Mouse (Mus musculus) adrenal gland, postnatal 36 days (tissue): Measurements from ENCODE around the gene Gm5148. TPM values are rescaled to one million over a fixed set of nuclear protein-coding genes. Genes with fewer than 3 reads are reported as not detected.

Experiments used
- DNase-seq, 2 experiments: peaks; one replicate each; pipeline ENCODE4 v3.0.0; 2021; ENCODE audit warnings: mixed read lengths in 1 of 2
- total RNA-seq, 2 experiments: library from RNA; stranded (reverse); gene quantifications; 2 replicates each; pipeline ENCODE4 v1.2.3; 2021

Gene Gm5148
- total RNA-seq, 2 experiments from 2014 or later, result 0.36 TPM; not detected in 1

DNA sequence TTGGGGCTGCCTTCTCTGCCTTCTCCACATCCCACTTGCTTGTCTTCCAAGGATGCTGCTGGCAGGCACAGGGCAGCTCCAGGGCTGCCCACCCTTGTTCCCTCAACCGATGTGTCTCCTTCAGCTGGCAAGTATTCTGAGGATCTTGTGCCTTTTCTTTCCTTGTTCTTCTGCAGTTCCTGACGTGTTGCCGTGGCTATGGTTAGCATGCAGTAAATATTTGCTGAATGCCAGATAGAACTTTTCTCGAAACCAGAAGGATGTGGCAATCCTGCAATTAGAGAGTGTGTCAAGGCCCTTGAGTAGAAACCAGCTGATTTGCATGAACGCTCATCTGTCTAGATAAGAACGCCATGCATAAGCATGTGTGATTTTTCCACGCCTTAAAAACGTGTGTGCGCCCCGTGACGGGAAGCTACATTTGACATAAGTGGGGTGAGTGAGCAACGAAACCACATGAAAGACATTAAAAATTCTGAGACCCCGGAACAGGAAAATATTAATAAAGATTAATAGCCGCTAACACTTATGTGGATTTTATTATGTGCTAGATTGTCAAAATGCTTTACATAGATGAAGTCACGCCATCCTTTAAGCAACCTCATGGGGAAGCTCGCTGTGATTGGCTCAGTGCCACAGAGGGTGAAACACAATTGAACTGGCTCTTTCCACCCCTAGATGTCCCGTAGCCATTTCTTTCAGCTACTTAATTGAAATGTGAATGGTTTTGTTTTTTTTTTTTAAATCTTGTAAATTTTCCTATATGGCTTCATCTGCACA, 14.1 kb upstream of the Gm5148 start:
- no peak for DNase-seq

DNA sequence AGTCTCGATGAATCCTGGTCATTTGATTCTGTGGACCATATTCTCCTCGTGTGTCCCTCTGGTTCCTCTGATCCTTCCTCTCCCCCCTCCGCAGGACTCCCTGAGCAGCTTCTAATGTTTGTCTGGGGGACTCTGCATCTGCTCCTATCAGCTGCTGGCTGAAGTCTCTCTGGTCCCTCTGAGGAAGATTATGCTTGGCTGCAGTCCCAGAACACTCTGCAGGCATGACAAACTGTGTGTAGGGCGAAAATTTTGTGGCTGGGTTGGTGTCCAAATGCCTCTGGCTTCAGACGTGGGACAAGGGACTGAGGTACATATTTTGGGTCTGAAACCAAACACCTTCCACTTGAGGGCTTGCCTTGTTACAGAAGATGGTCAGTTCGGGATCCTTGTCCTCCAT, 13.1 kb upstream of the Gm5148 start:
- DNase-seq, result peak; percentile 52 to 78

DNA sequence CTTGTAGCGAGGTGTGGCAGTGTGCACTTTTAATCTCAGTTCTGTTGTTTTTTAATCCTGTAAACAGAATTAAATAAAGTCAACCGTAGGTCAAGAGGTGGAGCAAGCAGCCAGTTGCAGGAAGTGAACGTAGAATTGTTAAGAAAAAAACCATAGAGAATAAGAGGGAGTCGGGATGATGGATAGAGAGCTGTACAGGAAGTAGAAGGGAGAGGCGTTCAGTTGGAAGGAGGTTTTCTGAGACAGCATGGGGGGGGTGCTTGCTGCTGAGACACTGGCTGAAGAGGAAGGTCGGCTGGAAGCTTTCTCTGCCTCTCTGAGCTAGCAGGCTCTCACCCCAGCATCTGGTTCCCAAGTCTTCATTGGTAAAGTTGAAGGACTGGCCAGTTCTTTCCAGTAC, 10.9 kb upstream of the Gm5148 start:
- DNase-seq, result no peak

DNA sequence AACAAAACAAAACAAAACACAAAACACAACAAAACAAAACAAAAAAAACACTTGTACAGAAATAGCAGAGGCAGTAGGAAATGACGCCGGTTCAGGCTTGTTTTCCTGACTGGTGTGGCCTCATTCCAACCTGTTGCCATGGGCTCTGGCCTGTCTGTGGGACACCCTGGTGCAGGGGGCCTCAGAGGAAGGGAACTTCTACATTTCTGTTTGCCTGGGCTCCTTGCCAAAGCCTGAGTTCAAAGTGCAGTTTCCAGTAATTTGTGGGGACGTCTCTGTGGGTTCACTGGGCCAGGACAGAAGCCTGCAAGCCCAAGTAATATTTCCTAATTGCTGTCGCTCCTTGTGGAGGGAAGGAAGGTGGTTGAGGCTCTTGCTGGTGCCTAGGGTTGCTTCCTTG, 4.9 kb upstream of the Gm5148 start:
- DNase-seq, result peak; percentile 73 to 82

DNA sequence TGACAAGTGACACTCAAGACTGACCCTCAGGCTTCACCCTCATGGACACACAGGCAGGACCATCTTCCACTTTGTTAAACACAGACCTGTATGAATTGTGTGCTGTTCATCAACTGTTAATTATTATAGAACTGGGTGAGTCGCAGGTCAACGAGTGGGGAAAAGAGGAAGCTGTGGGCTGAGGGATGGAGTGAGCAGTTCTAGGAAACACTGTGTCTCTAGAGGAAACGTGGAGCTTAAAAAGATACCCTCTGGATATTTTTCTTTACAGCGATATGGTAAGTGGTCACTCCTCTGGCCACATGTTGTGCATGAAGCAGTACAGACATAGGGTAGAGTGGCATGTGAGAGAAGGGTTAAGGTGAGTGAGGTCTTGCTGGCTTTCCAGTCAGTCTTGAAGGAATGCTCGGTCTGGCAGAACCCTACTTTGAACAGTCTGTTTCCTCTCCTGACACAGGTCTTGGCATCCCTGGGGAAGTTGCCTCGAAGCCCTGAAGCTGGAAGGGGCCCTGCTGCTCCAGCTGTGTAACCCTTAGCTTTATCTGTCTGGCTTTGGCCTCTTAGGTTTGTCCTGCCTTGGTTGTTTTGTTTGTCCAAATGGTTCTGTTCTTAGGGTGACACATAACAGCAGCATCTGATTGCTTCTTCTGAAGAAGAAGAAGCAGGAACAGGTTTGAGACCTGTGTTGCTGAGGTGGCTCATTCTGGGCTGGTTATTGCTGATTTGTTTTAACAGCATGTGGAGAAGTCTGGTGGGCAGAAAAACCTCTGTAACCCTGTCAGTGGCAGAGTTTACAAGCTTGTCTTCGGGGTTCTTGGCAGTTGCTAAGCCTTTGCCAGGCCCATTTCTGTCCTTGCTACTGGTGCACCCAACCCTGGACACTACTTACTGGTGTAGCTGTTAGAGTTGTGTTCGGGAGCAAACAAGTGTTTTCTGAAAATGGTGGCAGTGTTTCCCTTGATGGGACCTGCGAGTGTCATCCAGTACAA, 4.1 kb upstream of the Gm5148 start:
- no peak for DNase-seq

DNA sequence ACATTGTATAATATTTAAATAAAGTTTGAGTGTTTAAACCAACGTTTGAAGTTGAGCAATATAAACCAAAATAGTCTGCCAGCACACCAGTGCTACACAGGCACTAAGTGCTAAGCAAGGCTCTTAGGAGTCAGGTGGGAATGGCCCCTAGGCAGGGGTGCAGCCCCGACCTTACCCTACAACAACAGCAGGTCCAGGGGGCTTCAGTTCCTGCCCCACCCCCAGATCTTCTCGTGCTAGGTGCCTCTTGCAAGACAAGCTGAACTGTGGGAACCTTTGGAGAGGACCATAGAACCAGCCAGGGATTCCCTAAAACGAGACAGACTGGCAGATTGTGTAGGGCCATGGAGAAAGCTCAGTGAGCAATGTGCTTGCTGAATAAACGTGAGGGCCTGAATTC, 3.1 kb upstream of the Gm5148 start:
- no peak for DNase-seq

DNA sequence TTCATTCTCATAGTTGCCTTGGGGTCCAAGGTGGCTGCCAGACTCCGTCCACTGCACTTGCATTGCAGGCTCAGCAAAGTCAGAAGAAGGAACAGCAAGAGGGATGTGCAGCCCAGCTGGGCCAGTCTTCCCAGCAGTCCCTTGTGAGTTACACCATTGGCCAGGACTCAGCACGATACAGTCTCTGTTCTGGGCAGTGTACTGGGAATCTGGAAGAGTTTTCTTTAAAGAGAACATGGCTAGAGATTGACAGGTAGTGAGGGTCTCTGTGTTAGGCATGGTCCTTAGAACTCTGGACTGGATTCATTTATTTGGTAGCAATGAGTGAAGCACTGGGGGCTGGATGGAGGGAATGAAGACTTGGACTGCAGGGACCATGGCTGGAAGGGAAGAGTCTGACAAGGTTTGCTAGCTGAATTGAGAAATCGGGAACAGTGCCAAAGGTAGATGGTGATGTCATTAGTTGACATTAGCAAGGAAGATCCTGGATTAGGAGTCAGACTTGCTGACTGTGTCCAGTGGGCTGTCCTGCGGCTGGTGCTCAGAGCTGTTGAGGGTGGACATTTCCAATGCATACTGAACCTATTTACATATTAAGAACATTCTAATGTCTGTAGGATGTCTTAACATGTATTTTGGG, 2.3 kb upstream of the Gm5148 start:
- peak; percentile 27 to 70 for DNase-seq

DNA sequence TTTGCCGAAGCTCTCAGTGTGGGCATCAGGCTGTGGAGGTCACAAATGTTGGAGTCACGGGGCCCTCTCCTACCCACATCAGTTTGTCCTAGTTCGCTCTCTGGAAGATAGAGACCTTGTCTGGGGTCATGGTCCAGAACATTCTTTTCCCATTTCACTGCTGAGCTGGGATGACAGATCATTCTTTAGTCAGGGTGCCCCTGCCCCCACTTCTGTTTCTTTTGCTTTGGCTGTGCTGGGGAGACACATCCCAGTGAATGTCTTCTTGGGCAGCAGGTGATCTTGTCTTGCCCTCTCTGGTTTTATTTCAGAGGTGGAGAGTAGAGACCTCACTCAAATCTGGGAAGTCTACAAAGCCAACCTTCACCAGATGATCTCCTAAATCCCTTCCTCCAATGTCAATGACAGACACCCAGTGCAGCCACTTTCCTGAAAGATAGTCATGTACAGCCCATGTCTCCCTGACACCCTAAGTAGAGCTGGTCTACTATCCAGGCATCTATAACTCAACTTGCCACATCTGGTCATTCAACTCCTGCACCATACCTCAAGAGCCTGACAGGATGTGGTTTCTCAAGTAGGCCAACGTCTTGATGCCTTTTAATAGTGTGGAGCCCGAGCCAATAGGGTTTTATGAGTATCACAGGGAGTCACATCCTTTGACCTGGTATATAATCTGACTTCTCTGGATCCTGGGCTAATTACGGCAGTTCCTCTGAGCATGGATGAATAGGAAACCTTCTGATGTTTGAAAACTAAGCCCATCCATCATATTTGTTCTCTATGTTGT, 851 bp upstream of the Gm5148 start:
- peak in 1 of 2 experiments; percentile 62 for DNase-seq

DNA sequence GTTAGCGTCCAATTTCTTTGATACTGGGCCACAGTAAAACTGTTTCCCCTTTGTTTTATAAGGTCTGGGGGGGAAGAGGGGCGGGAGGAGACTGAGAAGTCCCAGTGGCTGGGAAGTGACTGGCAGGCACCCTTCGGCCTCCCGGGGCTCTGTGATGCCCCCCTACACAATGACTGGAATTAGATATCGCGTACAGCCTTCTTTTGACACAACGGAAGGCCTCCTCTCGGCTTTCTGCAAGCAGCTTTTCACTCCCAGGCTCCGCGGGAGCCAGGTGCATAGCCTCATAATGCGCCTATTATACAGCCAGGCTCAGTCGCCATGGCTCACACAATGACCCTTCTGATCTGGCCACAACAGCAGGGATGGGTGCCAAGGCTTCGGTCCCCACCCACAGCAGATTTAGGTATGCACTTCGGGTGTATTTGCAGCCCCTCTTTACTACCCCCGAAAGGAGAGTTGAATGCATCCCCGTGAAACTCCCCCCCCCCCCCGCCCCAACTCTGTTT, 574 bp downstream of the Gm5148 start:
- DNase-seq, result peak in 1 of 2 experiments; percentile 16

DNA sequence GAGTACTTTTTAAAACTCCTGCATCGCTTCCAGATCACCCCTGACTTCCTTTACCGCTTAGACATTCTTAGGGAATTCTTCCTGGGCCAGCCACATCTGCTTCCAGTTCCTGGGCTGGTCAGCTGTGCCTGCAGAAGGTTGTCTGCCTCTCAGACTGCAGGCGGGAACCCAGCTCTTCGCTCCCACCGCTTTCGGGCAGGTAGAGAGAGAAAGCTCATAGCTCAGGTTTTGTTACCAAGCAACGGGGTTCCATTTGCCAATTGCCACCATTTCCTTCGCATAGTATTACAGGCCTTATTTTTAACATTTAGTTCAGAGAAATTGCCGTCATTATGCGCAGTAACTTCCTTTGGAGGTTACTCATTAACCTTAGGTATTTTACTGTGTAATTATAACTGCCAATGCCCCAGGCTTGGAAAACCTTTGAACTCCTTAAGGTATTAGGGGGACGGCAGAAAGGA, 1.2 kb downstream of the Gm5148 start:
- DNase-seq, result no peak

DNA sequence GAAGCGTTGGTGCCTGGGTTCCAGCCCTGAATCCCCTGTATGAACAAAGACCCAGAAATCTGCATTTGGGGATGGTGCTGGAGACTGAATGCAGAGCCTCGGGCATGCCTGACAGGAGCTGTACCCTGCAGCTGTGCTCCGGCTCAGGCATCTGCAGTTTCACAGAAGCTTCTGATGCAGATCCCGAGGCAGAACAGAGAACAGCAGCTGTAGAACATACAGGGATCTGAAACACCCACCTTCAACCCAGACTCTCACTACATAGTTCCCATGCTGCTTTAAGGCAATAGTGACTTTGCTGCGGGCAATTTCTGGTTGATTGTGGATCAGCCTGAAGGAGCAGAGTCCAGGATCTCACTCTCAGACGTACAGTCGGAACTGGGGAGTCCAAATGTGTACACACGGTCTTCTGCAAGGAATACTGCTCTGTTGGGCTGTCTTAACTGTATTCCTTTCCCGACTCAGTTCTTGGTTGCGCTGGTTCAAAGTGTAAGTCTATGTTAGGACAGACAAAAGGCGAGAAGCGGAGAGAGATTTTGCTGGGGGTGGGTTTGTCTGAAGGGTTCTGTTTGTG, 1.7 kb downstream of the Gm5148 start:
- no peak for DNase-seq

DNA sequence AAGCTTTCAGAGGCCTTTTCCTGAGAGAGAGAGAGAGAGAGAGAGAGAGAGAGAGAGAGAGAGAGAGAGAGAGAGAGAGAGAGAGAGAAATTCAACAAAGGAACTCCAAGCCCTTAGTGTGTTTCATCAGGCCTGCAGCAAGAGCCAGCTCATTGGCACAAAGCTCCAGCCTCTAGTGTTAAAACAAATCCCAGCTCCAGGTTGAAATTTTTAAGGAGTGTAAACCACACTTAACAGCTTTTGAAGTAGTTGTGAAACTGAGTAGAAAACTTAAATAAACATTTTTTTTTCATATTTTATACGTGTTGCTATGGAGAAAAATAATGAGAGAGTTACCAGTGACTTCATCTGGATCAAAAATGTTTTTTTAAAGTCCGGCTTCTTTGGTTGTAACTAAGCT, 7.3 kb downstream of the Gm5148 start:
- no peak for DNase-seq

DNA sequence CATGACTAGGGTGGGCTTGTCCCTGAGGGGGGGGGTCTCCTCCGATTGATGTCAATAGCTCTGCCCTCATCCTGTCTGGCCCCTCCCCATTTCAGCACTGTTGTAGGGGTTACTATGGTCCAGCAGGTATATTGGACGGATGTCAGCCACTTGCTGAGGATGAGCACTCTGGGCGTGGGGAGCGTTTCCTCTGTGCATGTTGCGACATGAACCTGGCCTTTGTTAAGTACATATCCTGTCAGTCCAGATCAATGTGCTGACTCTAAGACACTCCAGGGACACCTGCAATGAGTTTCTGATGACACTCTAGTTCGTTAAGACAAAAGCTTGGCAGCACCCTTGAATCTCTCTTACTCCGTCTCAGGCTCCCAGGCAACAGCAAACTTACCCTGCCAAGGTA, 8.6 kb downstream of the Gm5148 start:
- DNase-seq, result no peak

DNA sequence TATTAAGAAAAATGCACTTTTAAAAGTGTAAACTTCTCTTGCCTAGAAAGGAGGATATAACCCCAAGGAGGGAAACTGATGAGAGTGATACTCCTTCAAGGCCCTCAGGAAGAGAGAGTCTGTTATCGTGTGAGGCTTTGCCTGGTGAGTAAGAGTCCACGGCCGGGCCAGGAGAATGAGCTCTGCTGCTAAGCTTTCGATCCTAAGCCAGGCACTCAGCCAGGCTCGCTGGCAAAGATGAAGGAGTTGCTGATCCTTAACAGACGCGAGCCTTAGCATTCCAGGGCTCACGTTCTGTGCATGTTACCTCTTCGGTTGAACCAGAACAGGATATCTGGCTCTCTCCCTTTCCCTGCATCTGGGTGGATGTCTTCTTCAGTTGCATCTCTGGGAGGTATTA, 11.8 kb downstream of the Gm5148 start:
- DNase-seq, result peak; percentile 43 to 75

DNA sequence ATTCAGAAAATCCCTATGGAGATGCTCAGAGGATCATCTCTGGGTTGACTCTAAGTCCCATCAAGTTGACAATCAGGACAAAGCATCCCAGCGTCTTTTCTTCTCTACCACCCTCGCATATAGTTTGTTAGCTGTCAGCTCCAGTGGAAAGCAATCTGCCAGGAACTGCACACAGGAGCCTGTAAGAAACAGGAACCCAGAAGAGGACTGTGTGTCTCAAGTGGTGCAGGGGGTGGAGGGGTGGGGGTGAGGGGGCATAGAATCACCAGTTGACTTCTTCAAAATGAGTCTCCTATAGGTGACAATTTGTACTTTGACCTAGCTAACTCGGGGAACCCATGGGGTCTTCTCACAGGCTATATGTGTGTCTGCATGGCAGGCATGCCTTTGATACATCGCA, 12.7 kb downstream of the Gm5148 start:
- DNase-seq, result no peak

DNA sequence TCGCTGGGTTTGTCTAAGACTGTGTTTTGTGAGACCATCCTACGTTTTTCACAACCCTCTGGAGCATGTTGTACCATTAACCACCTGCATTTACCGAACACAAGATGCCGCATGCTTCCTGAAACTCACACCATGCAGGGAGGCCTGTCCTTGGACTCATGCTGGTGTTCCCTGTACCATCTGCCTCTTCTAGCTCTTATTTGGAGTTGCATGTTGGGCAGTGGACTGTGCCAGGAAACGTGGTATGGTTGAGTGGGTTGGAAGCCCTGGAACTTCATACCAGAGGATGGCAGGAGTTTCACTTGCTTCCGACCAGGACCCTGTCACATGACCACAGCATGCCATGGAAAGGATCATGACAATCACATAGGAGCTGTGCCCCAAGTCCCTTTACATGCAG, 16.5 kb downstream of the Gm5148 start:
- DNase-seq, result no peak

DNA sequence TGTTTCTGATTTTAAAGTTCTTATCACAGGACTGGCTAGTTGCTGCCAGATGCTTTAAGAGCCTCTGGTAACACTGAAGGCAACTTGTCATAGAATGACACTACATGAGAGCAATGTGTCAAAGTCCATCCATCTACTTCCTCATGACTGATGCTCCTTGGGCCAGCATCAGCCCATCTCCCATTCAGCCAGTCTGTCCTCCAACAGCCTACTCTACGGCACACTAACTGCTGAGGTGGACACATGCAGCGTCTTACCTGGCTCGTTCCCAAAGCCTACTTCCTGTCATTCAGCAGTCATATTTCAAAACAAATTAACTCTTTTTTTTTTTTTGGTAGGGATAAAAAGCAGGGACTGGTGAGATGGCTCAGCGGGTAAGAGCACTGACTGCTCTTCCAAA, 17.9 kb downstream of the Gm5148 start:
- DNase-seq, result peak in 1 of 2 experiments; percentile 35

DNA sequence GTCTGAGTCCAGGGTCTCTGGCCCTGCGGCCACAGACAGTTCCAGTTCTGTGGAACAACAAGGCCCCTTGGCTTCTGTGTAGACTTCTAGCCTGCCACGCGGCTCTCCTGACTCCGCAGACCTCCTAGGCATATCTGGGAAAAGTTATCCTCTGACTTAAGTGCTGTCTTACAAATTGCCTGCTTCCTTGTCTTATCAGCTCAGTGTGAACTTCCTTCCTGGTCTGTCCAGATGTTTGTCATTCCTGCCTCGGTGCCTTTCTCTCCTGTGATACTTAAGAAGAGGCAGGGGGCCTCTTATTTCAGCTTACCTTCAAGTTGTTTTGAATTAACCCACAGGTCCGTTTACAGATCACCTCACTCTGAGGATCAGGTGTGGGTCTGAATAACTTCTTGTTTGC, 18.9 kb downstream of the Gm5148 start:
- DNase-seq, result no peak

DNA sequence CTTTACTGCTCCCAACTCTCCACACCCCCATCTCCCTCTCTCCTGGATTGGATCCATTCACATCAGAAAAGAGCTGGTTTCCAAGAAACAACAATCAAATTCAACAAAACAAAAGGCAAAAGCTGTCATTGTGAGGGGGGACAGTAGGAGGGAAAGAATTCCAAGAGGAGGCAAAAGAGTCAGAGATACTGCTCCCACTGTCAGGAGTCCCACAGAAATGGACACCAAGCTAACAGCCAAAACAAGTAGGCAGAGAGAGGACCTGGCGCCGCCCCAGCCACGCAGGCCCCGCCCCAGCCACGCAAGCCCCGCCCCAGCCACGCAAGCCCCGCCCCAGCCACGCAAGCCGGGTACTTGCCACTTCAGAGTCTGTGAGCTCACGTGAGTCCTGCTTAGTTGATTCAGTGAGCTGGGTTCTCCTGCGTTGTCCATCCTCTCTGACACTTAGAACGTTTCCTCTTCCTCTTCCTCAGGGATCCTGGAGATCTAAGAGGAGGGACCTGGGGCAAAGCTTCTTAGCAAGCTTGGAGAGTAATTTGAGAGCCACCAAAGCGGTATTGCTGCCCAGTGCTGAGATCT, 19.5 kb downstream of the Gm5148 start:
- no peak for DNase-seq

DNA sequence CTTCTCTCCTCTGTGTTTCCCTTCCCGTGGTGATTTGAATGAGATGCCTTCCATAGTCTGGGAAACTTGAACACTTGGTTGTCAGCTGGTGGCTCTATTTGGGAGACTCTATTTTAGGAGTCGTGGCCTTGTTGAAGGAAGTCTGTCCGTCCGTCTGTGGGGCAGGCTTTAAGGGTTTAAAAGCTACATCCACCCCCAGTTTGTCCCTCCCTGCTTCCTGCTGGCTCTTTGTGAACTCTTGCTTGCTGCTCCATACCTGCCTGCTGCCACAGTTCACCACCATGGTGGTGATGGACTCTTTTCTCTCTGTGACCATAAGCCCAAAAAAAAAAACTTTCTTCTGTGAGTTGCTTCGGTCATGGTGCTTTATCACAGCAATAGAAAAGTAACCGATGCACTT, 21.2 kb downstream of the Gm5148 start:
- DNase-seq, result no peak

DNA sequence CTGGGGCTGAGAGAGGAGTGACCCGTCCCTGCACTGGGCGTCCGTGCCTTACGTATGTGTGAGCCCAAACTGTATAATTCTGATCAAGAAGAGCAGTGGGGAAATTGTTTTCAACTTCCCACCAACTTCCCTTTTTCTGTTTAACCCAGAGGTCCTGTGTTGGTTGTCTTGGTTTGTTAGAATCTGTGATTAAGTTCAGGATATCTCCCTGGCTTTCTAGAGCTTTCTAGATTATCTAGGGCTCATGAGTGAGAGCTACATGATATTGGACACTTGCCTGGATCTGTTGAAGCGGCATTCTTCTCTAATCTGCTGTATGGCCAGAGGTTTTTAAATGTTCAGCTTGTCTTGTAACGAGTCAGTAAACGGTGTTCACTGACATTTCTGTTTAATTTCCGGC, 30.7 kb downstream of the Gm5148 start:
- DNase-seq, result no peak
